Mouse (Mus musculus): ENCODE results near the gene Mettl3. TPM values are rescaled to one million over a fixed set of nuclear protein-coding genes. Genes with fewer than 3 reads are reported as not detected.
"Not testable (repeated sequence)": the region's sequence is repeated elsewhere in the genome, so short reads cannot be mapped to it uniquely, and the experiment has no call there.

The Mettl3 gene
- polyA plus RNA-seq, 1 experiment: 98.3 TPM

DNA sequence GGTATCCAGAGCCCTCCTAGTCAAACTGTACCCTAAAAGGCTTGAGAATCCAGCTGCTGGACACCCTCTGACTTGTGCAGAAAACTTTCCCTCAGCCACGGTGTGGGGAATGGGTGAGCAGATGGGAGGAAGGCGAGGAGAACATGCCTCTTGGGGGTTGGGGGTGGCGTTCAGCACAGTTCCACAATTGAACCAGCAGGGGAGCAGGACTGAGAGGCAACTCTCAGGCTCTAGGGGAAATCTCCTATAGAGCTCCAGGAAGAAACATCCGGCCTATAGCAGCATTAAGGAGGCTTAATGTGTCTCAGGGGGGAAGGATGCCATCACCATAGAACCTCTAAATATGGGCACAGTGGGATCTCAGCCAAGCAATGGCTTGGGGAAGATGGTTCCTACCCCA lies 21.0 kb upstream of the Mettl3 start:
- H3K4me3 ChIP-seq (replicated peaks; ENCODE audit: control insufficient read depth, low read depth, low read length): no peak overlapping the region
- H3K27ac ChIP-seq (ENCODE audit: control insufficient read depth, insufficient read depth, low read depth, low read length, poor library complexity): no peak overlapping the region
- H3K4me1 ChIP-seq (ENCODE audit: control insufficient read depth, insufficient read depth, low read length): no peaks in the 10 kb centered on the region
- 22% methylated on average over 4 of the region's 4 CpGs for WGBS
- TF ChIP-seq POLR2A (IDR thresholded peaks at IDR 0.05; ENCODE audit: borderline replicate concordance, control insufficient read depth, low read depth, low read length) (no peak), CTCF (IDR thresholded peaks at IDR 0.05; ENCODE audit: control insufficient read depth, insufficient read depth, low read length) (no peak)

- WGBS: 82% methylated on average over 6 of the region's 6 CpGs
- TF ChIP-seq POLR2A (IDR thresholded peaks at IDR 0.05; ENCODE audit: borderline replicate concordance, control insufficient read depth, low read depth, low read length): no peak
- no peak for TF ChIP-seq CTCF (IDR thresholded peaks at IDR 0.05; ENCODE audit: control insufficient read depth, insufficient read depth, low read length)
- Histone ChIP-seq H3K4me3 (replicated peaks; ENCODE audit: control insufficient read depth, low read depth, low read length) (no peak overlapping the region), H3K27ac (ENCODE audit: control insufficient read depth, insufficient read depth, low read depth, low read length, poor library complexity) (no peak overlapping the region), H3K4me1 (ENCODE audit: control insufficient read depth, insufficient read depth, low read length) (no peaks in the 10 kb centered on the region)
These were observed 14.4 kb upstream of the Mettl3 start for GRCm38 (mm10) chr14:52319361-52319760.

GRCm38 (mm10) chr14:52316441-52317225 lies 11.7 kb upstream of the Mettl3 start:
- no peaks in the 10 kb centered on the region for H3K4me1 ChIP-seq (ENCODE audit: control insufficient read depth, insufficient read depth, low read length)
- H3K4me3 ChIP-seq (replicated peaks; ENCODE audit: control insufficient read depth, low read depth, low read length): no peak overlapping the region
- no peak for TF ChIP-seq CTCF (IDR thresholded peaks at IDR 0.05; ENCODE audit: control insufficient read depth, insufficient read depth, low read length)
- TF ChIP-seq POLR2A (IDR thresholded peaks at IDR 0.05; ENCODE audit: borderline replicate concordance, control insufficient read depth, low read depth, low read length): no peak
- H3K27ac ChIP-seq (ENCODE audit: control insufficient read depth, insufficient read depth, low read depth, low read length, poor library complexity): no peak overlapping the region
- WGBS: 18% methylated on average over 16 of the region's 16 CpGs

GRCm38 (mm10) chr14:52315792-52316440 lies 11.0 kb upstream of the Mettl3 start:
- H3K4me3 ChIP-seq (replicated peaks; ENCODE audit: control insufficient read depth, low read depth, low read length): peak overlapping the region; percentile 31
- H3K27ac ChIP-seq (ENCODE audit: control insufficient read depth, insufficient read depth, low read depth, low read length, poor library complexity): no peak overlapping the region
- TF ChIP-seq CTCF (IDR thresholded peaks at IDR 0.05; ENCODE audit: control insufficient read depth, insufficient read depth, low read length): no peak
- 0 out of 2 replicates have a peak, but pooled peaks have one; percentile 33 for TF ChIP-seq POLR2A (IDR thresholded peaks at IDR 0.05; ENCODE audit: borderline replicate concordance, control insufficient read depth, low read depth, low read length)
- 1% methylated on average over 35 of the region's 41 CpGs for WGBS
- no peaks in the 10 kb centered on the region for H3K4me1 ChIP-seq (ENCODE audit: control insufficient read depth, insufficient read depth, low read length)

DNA sequence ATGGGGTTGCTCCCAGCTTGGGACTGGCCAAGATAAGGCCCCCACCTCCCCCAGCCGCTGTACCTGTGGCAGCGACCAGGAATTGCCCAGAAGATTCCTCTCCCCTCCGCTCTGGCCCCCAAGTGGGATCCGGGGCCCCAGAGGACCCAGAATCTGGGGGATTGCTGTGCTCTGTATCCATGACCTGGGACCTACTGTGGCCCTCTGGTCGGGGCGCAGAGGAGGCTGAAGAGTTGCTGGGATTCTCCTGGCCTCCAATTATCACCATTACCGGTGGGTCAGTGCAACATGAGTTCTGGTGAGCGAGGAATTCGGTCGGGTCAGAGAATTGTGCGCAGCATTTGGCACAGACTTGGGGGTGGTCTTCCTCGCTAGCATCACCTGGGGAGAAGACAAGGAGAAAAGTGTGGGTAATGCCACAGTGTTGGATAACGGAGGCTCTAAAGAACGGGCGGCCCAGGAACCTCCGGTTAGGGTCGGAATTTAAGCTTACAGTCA lies 10.4 kb upstream of the Mettl3 start:
- Histone ChIP-seq H3K4me1 (ENCODE audit: control insufficient read depth, insufficient read depth, low read length) (no peaks in the 10 kb centered on the region), H3K4me3 (replicated peaks; ENCODE audit: control insufficient read depth, low read depth, low read length) (no peak overlapping the region), H3K27ac (ENCODE audit: control insufficient read depth, insufficient read depth, low read depth, low read length, poor library complexity) (no peak overlapping the region)
- 35% methylated on average over 17 of the region's 17 CpGs for WGBS
- no peak for TF ChIP-seq CTCF (IDR thresholded peaks at IDR 0.05; ENCODE audit: control insufficient read depth, insufficient read depth, low read length)
- TF ChIP-seq POLR2A (IDR thresholded peaks at IDR 0.05; ENCODE audit: borderline replicate concordance, control insufficient read depth, low read depth, low read length): no peak

GRCm38 (mm10) chr14:52314808-52315150 lies 9.9 kb upstream of the Mettl3 start:
- Histone ChIP-seq H3K27ac (ENCODE audit: control insufficient read depth, insufficient read depth, low read depth, low read length, poor library complexity) (no peak overlapping the region), H3K4me3 (replicated peaks; ENCODE audit: control insufficient read depth, low read depth, low read length) (no peak overlapping the region), H3K4me1 (ENCODE audit: control insufficient read depth, insufficient read depth, low read length) (no peaks in the 10 kb centered on the region)
- WGBS: 70% methylated on average over 8 of the region's 8 CpGs
- TF ChIP-seq CTCF (IDR thresholded peaks at IDR 0.05; ENCODE audit: control insufficient read depth, insufficient read depth, low read length) (no peak), POLR2A (IDR thresholded peaks at IDR 0.05; ENCODE audit: borderline replicate concordance, control insufficient read depth, low read depth, low read length) (no peak)

GRCm38 (mm10) chr14:52313931-52314807 lies 9.2 kb upstream of the Mettl3 start:
- Histone ChIP-seq H3K4me1 (ENCODE audit: control insufficient read depth, insufficient read depth, low read length) (no peaks in the 10 kb centered on the region), H3K27ac (ENCODE audit: control insufficient read depth, insufficient read depth, low read depth, low read length, poor library complexity) (no peak overlapping the region), H3K4me3 (replicated peaks; ENCODE audit: control insufficient read depth, low read depth, low read length) (peak overlapping the region; percentile 1)
- no peak for TF ChIP-seq CTCF (IDR thresholded peaks at IDR 0.05; ENCODE audit: control insufficient read depth, insufficient read depth, low read length)
- no peak for TF ChIP-seq POLR2A (IDR thresholded peaks at IDR 0.05; ENCODE audit: borderline replicate concordance, control insufficient read depth, low read depth, low read length)
- WGBS: 56% methylated on average over 26 of the region's 26 CpGs

- Histone ChIP-seq H3K27ac (ENCODE audit: control insufficient read depth, insufficient read depth, low read depth, low read length, poor library complexity) (no peak overlapping the region), H3K4me3 (replicated peaks; ENCODE audit: control insufficient read depth, low read depth, low read length) (no peak overlapping the region), H3K4me1 (ENCODE audit: control insufficient read depth, insufficient read depth, low read length) (peaks cover 1% of the 10 kb centered on the region; the same call in 1 of the 2 replicates)
- 74% methylated on average over 2 of the region's 2 CpGs for WGBS
- TF ChIP-seq CTCF (IDR thresholded peaks at IDR 0.05; ENCODE audit: control insufficient read depth, insufficient read depth, low read length) (no peak), POLR2A (IDR thresholded peaks at IDR 0.05; ENCODE audit: borderline replicate concordance, control insufficient read depth, low read depth, low read length) (no peak)
These were observed 6.0 kb upstream of the Mettl3 start for GRCm38 (mm10) chr14:52310906-52311305.

- 85% methylated on average over 6 of the region's 6 CpGs for WGBS
- H3K4me1 ChIP-seq (ENCODE audit: control insufficient read depth, insufficient read depth, low read length); H3K27ac ChIP-seq (ENCODE audit: control insufficient read depth, insufficient read depth, low read depth, low read length, poor library complexity); H3K4me3 ChIP-seq (replicated peaks; ENCODE audit: control insufficient read depth, low read depth, low read length): not testable (repeated sequence)
These were observed 5.4 kb upstream of the Mettl3 start for GRCm38 (mm10) chr14:52310343-52310742.

Measured in bone marrow, adult 2 months (tissue).